Mouse (Mus musculus) layer of hippocampus, adult 9-11 months (tissue): ENCODE results near the gene Meis2.

Source experiments
- DNase-seq: peaks from one replicate; pipeline ENCODE4 v3.0.0; 2022

Gene Meis2

DNA sequence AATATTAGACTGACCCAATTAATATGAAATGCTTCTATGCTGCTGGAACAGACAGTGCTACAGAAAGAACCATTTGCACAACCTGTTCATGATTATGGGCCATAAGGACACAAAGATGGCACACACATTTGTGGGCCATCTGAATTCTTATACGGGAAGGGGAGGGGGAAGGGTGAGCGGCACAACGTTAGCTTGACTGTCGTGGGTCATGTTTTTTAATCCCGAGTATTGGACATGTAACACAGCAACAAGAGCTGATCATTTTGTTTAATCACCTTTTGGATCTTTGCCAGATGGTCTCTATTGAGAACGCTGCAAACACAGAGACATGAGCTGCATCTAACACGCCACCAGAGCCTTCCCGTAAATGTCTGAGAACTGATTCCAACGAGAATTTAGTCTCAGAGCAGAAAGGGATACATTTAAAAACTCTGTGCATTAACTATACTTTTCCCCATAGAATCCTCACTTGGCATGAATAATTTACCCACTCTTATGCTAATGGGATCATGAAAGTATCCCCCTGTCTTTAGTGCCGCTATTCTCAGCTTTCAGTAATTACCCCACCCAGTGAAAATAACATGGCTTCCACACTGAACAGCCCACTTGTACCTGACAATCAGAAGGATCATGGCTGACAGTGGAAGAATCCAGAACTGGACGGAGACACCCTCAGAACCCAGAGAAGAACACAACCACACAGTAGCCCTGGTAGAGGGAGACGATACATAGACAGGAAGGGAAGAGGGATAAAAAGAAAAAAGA lies 22.5 kb downstream of the Meis2 start:
- DNase-seq: no peak

DNA sequence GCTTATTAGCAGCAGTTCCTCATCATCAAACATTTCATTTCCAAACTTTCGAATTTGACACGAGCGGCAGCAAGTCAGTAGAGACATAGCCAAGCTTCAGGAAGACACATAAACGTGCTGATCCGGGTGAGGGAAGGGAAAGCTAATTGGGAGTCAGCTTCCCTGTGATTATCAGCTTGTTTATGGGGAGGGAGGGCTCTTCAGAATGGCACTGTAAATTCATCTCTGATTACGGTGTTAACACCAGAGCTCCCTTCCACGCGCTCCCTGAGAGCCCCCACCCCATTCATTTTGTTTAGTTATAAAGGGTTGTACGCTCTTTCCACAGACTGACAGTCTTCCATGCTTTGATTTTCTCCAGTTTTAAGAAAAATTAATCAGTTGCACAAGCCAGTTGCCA lies 23.2 kb downstream of the Meis2 start:
- no peak for DNase-seq

DNA sequence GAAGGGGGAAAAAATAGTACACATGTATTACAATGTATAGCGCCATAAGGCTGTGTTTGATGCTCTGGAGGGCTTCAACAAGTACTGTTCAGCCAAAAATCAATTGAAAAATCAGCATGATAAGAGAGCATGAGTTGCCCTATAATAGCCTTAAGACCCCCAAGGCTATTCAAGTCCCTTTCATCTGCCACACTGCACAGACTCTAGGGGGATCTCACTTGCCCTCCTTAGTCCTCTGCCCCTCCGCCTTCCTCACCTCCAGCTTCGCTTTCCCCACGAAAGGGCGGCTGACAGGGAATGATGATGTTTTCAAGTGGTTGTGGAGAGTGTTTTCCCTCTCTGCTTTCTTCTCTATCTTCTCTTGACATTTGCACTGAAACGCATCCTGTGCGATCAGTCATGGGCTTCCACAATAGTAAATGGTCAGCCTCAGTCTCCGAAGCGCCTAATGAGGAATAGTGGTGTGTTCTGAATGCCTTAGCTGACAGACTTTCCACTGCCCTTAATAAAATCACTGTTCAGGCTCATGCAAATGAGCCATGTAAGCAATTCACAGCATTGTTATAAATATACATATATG lies 23.9 kb downstream of the Meis2 start:
- DNase-seq: no peak

DNA sequence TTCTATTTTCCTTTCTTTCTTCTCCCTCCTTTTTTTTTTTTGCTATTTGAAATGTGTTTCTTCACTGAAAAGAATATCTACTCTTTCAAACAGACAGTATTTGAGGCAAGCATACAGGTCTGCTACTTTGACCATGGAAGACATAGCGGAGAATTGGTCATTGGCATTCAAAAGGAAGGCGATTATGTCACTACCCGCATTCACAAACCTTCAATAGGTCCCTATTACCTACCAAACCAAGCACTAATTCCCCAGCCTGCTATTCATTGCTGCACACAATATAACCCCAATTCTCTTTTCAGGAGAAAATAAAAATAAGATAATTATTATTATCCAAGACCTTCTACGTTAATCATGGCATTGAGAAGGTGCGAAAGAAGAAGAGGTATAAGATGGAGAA lies 30.3 kb downstream of the Meis2 start:
- no peak for DNase-seq

DNA sequence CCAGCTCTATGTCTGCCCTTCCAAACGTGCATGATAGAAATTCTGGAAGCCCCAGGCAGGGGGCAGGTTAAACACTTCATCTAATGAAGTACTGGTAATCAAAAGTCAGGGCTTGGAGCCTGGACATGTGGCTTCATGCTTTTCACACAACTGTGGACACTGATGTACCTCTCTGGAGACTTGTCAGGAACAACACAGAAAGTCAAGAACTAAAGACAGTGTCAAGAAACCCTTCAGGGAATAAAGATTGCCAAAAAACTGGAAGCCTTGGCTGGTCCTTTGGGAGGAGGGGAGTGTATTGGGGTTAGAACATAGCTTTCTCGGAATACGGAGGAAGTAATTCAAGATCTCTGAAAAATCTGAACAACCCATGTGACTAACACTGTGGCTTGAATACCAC lies 37.5 kb downstream of the Meis2 start:
- DNase-seq: no peak

DNA sequence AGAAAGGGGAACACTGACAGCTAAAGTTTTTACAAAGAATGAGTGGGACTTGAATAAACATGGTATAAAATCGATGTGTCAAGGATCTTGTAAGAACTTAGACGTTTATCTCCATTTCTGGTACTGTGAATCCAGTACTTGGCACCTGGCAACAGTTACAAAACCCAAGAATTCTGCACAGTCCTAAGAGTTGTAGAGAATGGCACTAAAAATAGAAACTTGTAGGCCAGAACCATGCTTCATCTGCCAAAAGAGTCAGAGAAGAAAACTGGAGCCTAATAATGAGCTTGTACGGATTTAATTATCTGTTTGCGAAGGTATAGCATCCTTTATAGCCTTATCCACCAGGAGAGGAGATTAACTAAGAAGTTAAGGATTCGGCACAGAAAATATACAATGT lies 42.8 kb downstream of the Meis2 start:
- DNase-seq: no peak

DNA sequence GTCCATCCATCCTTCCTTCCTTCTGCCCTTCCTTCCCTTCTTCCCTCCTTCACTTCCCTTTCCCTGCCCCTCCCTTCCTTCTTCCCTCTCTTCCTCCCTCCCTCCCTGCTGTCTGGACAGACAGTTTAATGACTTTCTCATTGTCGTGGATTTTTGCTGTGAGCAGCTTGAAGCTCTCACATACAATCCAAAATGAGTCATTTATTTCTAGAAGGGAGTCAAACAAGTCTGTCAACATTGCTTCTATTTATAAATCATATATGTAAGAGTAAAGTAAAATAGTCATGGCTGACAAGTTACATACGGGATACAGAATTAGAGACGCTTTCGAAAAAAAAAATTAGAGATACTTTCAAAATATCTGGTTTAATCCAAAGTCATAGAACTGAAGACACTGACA lies 43.7 kb downstream of the Meis2 start:
- DNase-seq: no peak

DNA sequence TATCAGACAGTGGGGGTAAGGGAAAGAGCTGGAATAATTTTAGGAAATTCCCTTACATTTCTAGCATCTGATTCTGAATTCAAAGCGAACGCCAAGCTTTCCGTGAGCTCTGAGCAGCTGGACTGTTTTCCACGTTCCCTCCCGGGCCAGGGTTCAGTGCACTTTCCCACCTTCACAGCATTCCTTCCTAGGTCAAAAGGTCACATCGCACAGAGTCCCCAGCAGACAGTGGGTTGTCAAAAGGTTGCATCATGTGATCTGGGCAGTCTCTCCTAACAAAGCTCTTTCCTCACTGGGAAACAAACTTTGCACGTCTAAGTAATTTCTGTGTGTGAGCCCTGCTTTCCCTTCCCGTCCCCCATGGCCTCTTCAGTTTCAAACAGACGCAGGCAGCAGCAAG lies 44.6 kb downstream of the Meis2 start:
- no peak for DNase-seq

DNA sequence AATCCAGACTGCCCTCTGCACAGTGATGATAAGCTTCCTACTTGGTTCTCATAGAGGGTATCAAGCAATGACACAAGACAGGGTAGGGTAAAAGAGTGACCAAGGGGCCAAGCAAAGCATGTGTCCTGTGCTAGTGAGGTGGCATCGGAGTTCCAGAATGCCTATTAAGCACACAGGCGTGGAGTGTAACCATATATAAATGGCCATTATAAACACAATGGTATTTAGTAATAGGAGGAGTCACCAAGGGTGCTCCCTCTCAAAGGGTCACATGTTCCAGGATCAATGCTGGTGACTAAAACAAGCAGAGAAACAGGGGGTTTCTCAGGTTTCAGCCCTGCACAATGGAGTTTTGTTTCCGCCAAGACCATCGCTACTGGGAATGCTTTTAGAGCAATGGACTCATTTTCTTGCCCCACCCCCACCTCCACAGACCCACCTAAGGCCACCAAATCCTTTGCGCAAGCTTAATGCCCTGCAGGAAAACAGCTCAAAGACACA lies 45.1 kb downstream of the Meis2 start:
- no peak for DNase-seq

DNA sequence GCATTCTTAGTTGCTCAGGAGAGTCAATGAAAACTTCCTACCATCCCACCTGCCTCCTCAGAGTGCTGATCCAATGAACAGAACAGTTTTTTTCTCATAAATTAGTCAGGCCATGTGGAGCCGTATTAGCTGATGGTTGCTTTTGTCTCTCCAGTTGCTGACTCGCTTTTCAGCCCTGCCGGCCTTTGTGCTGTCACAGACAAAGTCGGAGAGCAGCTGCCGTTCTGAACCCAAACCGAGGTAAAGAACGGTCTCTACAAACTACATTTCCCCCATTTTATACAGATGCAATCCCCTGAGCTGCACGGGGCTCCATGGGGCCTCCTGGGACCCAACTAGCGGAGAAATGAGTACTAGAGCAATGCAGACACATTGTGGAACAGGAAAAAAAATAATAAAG lies 45.7 kb downstream of the Meis2 start:
- no peak for DNase-seq

DNA sequence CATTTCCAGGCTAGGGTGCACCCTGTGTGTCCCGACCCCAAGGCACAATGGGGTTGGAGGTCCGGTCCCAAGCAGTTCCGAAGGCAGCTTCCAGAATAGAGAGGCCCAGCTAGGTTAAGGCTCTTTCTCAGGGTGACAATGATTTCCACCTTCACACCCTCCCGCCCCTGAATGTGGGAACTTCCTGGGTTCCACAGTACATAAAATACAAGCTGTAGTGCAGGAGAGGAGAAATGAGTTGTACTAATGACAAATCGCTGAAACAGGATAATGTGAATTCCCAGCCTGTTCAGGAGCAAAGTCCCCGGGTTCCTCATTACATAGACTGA lies 46.2 kb downstream of the Meis2 start:
- no peak for DNase-seq

DNA sequence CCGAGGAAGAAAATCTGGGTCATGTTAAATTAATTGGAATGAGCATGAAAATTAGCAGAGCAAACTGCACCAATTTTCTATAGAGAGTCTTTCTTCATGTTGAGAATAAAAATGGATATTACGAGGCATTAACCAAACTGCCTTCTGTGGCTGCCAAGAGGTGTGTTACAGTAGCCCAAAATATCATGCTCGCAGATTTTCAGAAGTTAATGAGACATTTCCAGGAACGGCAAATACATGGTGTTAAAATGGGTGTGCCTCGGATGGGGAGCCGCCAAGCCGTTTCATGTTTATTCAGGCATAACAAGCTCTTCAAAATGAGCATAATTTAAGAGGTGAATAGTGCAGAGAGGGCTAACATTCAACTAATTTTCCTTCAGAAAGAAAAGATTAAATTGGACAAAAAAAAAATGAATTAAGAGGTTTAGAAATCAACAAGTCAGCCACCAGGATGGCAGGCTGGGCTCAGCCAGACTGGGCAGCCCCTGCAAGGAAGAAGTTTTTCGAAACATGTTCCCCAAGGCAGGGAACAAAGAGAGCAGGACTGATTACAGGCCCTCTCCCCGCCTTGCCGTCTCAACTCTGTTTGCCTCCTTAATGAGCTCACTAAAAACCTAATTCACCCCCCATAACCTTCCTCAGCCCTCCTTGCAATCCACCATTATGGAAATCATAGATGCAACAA lies 46.7 kb downstream of the Meis2 start:
- peak; percentile 12 for DNase-seq

DNA sequence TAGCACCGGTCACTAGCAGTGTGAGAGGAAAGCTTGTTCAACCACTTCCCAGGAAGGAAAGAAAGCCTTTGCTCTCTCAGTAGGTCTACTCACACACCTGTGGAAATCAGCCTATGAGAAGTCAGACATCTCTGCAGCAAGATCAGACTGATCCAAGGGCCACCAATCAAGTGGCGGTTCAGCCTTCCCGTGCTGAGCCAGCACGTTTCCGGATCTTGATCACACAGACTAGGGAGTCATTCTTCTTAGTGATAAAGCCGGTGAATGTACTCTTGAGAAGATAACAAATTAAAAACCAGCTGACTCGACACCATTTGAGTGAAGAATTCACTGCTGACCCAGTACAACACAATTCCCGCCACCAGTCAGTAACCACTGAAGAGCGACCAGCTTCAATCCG lies 50.1 kb downstream of the Meis2 start:
- no peak for DNase-seq

DNA sequence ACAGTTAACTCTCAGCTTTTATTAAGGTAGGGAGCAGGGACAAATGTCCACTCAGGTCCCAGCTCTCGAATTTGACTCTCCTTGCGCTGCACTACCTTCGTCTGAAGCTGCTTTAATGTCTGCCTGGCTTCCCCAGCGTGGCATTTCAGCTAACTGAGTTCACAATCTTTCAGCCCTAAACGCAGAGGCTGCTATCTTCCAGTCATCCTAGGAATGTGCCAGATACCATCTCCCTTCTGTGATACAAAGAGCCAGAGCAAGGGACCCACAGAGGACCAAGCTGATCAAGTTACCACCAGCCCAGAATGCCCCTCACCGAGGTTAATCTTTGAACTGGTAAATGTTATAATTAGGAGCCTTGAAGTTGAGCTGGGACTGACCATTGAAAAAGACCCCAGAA lies 55.2 kb downstream of the Meis2 start:
- DNase-seq: no peak

DNA sequence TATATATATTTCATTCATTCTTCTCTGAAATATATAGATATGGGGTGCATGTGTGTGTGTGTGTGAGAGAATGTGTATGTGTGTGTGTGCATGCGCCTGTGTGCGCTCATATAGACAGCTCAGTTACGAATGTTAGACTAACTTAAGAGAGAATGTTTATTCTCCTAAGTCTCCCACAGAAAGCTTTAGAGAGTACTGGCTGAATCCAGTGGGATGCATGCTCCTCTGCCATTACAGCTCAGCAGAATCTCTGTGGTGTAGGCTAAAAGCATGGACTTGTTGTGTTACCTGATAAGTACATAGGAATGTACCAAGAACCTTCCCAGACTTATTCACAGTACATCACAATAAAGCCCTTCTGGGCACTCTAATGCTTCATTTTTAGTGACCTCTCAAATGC lies 55.6 kb downstream of the Meis2 start:
- no peak for DNase-seq

DNA sequence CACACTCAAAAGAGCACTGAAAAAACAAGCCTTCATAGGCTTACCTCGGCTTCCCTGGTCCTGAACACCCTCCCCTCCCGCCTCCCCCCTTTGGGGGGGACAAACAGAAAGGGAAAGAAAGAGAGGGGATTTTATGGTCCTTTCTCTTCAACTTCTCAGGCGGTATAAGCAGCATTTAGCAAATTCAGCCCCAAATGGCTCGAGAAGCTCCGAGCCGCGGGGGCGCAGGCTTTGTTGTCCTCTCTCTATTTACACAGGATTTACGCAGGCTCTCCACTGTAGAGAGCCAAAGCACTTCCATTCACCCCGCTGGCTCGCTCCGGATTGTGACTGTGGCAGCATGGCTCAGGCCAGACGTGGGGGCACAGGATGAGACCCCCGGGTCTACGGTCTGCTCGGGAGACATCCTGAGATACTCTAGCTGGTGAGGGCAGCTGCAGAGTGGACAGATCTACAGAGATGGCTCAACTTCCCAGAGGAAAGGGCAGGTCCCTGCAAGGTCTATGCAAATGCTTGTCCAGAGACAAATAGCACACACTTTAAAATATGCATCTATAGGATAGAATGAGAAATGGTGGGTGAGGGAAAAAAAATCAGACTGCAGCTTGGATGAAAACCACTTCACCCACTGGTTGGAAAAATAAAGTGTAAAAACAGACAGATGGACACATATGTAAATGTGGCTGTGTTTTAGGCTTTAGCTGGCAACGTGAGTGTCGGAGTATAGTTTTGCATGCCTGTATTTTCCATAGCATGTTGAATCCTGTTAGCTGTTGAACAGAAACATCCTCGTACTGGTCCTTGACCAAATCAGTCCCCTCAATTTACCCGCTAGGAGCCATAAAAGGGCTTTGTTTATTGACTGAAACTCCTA lies 56.3 kb downstream of the Meis2 start:
- no peak for DNase-seq

DNA sequence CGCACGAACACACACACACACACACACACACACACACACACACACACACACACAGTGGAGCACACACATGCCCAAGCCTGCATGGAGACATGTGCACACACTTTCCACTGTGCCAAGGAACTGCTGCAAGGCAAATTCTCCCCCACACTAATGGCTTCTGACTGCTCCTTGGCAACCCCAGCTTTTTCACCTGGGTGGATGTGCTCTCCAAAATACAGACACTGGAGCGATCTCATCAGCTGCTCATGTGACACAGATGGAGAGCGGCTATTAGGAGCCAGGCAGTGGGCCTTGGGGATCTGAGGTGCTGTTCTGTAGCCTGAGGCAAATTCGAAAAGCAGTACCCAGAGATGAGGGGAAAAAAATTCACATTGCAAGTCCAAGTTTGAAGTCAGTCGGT lies 63.3 kb downstream of the Meis2 start:
- no peak for DNase-seq

DNA sequence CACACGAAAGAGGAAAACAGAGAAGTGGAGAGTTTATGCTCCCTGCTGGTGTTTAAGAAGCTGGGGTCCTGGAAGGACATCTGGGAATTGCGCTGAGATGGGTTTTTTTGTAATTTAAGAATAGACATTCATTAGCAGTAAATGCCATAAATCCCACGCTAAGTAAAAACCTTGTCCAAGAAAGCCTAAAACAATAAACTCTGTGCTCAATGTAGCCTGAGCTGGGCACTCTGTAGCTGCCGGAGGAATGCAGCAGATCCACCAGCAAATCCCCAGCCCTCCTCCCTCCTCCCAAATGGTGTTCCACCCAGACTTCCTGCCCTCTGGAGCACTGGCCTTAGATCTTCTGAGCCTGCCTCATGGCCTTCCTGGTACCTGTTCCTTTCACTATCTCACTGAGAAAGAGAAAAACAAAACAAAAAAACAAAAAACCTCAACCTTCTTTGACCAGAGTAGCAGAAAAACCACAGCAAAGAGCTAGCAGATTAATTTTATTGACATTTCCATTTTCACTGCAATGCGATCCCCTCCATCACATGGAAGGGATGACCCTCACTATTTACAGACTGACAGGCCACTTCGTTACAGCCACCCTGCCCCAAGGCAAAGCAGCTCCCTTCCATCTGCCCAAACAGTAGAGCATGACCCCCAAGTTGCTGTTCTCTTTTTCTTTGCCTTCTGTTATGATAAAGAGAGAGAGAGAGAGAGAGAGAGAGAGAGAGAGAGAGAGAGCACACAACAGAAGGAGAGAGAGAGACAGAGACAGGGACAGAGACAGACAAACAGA lies 64.1 kb downstream of the Meis2 start:
- no peak for DNase-seq

DNA sequence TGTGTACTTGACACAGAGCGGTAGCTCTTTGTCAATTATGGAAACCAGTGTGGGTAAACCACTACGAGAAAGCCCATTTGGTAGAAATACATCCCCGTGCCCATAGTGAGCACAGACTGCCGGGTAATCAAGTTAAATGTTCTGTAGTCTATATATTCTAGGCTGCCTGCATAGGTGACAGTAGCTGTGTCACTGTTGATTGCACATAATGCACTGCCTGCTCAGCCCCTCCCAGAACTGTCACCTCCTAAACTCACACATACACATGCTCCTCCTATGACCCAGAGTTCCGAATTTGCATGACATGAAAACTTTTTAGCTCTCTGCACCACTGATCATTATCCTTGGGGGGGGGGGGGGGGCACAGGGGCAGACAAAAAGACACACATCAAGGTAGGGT lies 65.1 kb downstream of the Meis2 start:
- no peak for DNase-seq

DNA sequence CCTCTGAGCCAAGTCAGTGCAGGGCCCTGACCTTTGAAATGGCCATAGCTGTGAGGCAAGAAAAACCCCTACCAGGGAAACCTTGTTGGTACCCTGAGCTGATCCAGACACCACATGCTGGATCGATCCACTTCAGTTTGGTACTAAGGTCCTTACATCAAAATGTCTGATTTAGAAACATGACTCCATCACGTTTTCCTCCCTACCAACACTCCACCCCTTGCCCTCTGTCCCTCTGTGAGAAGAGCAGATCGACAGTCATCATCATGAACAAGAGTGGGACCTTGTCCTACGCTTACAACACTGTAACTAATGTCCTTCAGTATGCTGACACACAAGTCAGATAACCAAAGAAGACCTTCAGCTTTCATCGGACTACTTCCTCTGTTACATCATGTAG lies 66.8 kb downstream of the Meis2 start:
- DNase-seq: no peak

DNA sequence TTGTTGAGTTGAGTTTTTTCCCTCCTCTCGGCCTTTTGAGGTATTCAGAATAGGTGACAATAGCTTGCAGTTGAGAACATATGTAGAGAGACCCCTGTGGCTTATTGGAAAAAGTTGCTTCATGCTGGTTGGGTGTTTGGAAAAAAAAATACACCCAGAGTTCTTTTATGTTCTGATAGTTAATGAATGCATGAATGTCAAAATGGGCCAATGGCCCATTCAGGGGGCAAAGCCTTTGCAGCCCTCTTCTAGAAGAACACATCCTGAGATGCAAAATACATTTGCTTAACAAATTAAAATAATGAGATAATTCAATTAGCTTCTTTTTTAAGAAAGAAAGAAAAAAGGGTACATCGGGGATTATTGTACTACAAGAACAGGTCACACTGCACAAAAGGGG lies 69.2 kb downstream of the Meis2 start:
- DNase-seq: no peak

DNA sequence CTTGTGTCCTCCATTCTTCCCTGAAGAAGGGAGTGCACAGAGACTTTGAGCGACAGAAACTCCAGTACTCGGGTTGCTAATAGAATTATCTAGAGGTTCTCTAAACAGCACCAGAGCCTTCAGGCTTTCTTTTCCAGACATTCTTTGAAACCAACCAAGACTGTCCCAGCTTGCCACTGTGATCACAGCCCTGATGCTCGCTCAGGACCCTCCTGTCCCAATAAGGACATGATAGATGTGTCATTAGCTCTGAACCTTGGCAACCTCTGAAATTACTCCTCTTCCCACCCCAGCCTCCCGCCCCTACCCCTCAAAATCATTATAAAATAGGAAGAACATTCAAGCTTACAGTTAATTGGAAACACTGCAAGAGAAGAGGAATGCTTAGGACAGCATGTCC lies 71.8 kb downstream of the Meis2 start:
- no peak for DNase-seq

DNA sequence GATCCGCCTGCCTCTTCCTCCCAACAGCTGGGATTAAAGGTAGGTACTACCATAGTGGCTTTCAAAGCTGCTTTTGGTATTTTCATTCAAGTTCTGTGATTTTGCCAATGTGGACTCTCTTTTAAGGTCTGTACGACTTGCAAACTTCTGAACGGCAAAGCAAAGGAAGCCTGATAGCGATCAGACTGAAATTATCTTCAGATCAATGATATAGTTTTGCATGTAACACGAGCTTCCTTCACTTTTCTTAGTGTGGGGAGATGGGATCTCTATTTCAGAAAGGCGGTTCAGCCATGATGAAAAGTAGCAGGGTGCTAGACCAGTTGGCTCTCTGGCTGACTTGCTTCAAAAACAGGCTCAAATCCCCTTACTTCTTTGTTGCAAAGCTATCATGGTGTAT lies 76.4 kb downstream of the Meis2 start:
- no peak for DNase-seq
